Mouse (Mus musculus) megakaryocyte, embryonic 14.5 days (primary cell): Measurements from ENCODE around the gene Mier2.

Source experiments
- FLI1 ChIP-seq: IDR thresholded peaks from 2 replicates; pipeline ENCODE4 v1.6.1; 2012; ENCODE audit warnings: low read length, inconsistent platforms, mixed read lengths
- GATA1 ChIP-seq: IDR thresholded peaks from 3 replicates; pipeline ENCODE4 v1.6.1; 2012; ENCODE audit warnings: mixed read lengths, low read length, inconsistent platforms, borderline replicate concordance

GRCm38 (mm10) chr10:79534426-79534825 is 20.6 kb downstream of the Mier2 start:
- TF ChIP-seq GATA1 (no peak), FLI1 (no peak)
